Mouse (Mus musculus) gonadal fat pad, adult 2 months (tissue): ENCODE results near the gene Cryba4. TPM values are rescaled to one million over a fixed set of nuclear protein-coding genes. Genes with fewer than 3 reads are reported as not detected.

ENCODE experiments used
- DNase-seq: peaks from one replicate; pipeline ENCODE4 v3.0.0-alpha.2; 2012; ENCODE audit warnings: low read depth
- polyA plus RNA-seq: library from polyadenylated mRNA; depleted of rRNA; stranded (reverse); fragments of >200 nt; gene quantifications from 2 replicates; pipeline ENCODE4 v1.2.3, GENCODE M21; 2012; rRNA removed

Cryba4 gene
- polyA plus RNA-seq, 1 experiment, result 372 TPM

GRCm38 (mm10) chr5:112206543-112207255 is 45.6 kb downstream of the Cryba4 start:
- DNase-seq, result no peak

GRCm38 (mm10) chr5:112199656-112200055 is 52.7 kb downstream of the Cryba4 start:
- no peak for DNase-seq

Other genes with a start within 250 kb of the Cryba4 start
- 7.3 and 7.7 TPM in 2 replicates for gene Crybb1, start 3.3 kb upstream of the Cryba4 start, polyA plus RNA-seq
- gene Tpst2, start 24.2 kb upstream of the Cryba4 start, polyA plus RNA-seq, result 243 and 387 TPM in 2 replicates
- gene Tfip11, start 73.8 kb upstream of the Cryba4 start, polyA plus RNA-seq, result 28.0 and 29.1 TPM in 2 replicates
- gene Srrd, start 90.5 kb upstream of the Cryba4 start, polyA plus RNA-seq, result 35.1 and 45.8 TPM in 2 replicates
- gene Hps4, start 90.6 kb upstream of the Cryba4 start, polyA plus RNA-seq, result 28.6 and 34.0 TPM in 2 replicates
- gene Gm6583, start 103.5 kb upstream of the Cryba4 start, polyA plus RNA-seq, result 0.05 TPM in 1 of 2 replicates, not detected in the other
- 0.82 and 0.91 TPM in 2 replicates for gene Asphd2, start 142.3 kb upstream of the Cryba4 start, polyA plus RNA-seq
- gene Gm6588, start 196.9 kb upstream of the Cryba4 start, polyA plus RNA-seq, result 0.04 and 0.06 TPM in 2 replicates